Mouse (Mus musculus) bone marrow, adult 2 months (tissue): Measurements from ENCODE around the gene Cryba2. TPM values are rescaled to one million over a fixed set of nuclear protein-coding genes. Genes with fewer than 3 reads are reported as not detected.

ENCODE experiments used
- H3K27ac ChIP-seq: fragments of 200-500 bp; 2 replicates; pipeline ENCODE4 v1.5.1; 2012; ENCODE audit warnings: low read depth, mild to moderate bottlenecking, control low read depth, inconsistent platforms, low read length; ENCODE audit not compliant: control insufficient read depth, poor library complexity, insufficient read depth
- H3K4me1 ChIP-seq: fragments of 200-500 bp; 2 replicates; pipeline ENCODE4 v1.6.1; 2011; ENCODE audit warnings: low read length; ENCODE audit not compliant: control insufficient read depth, insufficient read depth
- H3K4me3 ChIP-seq: fragments of 200-500 bp; replicated peaks from 2 replicates; pipeline ENCODE3; 2011; ENCODE audit warnings: mild to moderate bottlenecking, low read depth, low read length, control low read depth; ENCODE audit not compliant: control insufficient read depth
- CTCF ChIP-seq: fragments of 200-500 bp; IDR thresholded peaks from 2 replicates; pipeline ENCODE4 v1.5.1; 2011; ENCODE audit warnings: low read length, control low read depth; ENCODE audit not compliant: control insufficient read depth, insufficient read depth
- POLR2A ChIP-seq: fragments of 200-500 bp; IDR thresholded peaks from 2 replicates; pipeline ENCODE4 v1.6.1; 2011; ENCODE audit warnings: low read depth, mild to moderate bottlenecking, control low read depth, low read length, borderline replicate concordance; ENCODE audit not compliant: control insufficient read depth
- WGBS: fragments of 180-500 bp; shearing (Covaris S2); methylation state at CpG from one replicate; pipeline ENCODE4 v1.1.7; 2018; 5-methylcytosine and 5-hydroxymethylcytosine counted together
- polyA plus RNA-seq: library from polyadenylated mRNA; stranded (reverse); fragments of >200 nt; gene quantifications from 2 replicates; pipeline ENCODE4 v1.2.4, GENCODE M21; 2011; ENCODE audit warnings: low replicate concordance; ENCODE audit not compliant: missing spikeins, insufficient read depth, insufficient read length

The Cryba2 gene
- polyA plus RNA-seq, 1 experiment, result not detected

- H3K27ac ChIP-seq, result no peak overlapping the region
- 7% methylated on average over 39 of the region's 39 CpGs for WGBS
- no peaks in the 10 kb centered on the region for H3K4me1 ChIP-seq
- H3K4me3 ChIP-seq, result no peak overlapping the region
- TF ChIP-seq CTCF (no peak), POLR2A (no peak)
Measured at GRCm38 (mm10) chr1:74892351-74893133, 401 bp downstream of the Cryba2 start.

DNA sequence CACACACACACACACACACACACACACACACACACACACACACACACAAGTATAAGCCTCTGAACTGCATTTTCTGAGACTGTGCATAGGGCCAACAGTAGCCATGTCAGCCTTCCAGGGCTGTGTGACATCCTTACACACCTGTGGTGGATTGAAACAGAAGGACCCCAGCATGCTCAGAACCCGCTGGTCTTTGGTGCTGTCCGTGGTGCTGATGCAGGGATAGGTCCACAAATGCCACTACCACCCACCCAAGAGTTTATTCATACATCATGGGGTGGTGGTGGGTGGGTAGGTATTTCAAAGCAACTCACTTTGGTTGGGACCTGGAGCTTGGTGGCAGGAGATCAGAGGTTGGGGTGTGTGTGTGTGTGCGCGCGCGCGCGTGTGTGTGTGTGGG lies 1.4 kb downstream of the Cryba2 start:
- no peaks in the 10 kb centered on the region for H3K4me1 ChIP-seq
- no peak overlapping the region for H3K27ac ChIP-seq
- WGBS, result 2% methylated on average over 8 of the region's 8 CpGs
- no peak for TF ChIP-seq CTCF
- no peak for TF ChIP-seq POLR2A
- no peak overlapping the region for H3K4me3 ChIP-seq

DNA sequence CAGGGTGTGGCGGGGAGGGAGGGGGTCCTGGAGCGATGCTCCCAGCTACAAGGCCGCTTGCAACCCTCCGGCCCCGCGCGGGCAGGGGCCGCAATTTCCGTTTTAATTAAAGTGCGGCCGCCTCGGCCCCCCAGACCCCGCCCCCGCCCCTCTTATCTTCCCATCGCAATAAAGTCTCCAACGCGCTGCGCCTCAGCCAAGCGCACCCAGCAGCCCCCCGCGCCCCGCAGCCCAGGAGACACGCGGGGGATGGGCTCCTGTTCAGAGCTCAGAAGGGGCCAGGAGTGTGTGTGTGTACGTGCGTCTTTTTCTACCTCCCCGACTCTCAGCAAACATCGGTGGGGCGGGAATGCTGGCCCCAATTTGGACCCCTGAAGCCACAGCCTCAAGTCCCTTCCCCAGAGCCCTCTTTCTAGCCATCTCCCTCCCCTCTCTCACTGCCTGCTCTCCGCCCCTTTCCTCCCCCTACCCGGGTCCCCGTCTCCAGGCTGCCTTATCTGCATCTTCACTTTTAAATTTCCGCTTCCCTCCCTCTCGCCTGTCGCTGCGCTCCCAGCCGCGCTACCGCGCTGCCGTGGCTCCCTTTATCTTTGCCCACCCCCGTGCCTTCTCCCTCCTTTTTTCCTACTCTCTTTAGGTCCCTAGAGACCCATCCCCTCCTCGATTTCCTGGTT lies 7.4 kb downstream of the Cryba2 start, which contains the start of gene Fev:
TSS of gene Fev (minus strand) at position 51 of the 674 bp plus-strand sequence.
- WGBS, result under 1% methylated on average over 42 of the region's 43 CpGs
- TF ChIP-seq POLR2A, result no peak
- no peak for TF ChIP-seq CTCF
- no peak within 1 kb of the TSS for H3K27ac ChIP-seq
- H3K4me1 ChIP-seq, result no peaks in the 10 kb centered on the region
- H3K4me3 ChIP-seq, result no peak within 1 kb of the TSS

DNA sequence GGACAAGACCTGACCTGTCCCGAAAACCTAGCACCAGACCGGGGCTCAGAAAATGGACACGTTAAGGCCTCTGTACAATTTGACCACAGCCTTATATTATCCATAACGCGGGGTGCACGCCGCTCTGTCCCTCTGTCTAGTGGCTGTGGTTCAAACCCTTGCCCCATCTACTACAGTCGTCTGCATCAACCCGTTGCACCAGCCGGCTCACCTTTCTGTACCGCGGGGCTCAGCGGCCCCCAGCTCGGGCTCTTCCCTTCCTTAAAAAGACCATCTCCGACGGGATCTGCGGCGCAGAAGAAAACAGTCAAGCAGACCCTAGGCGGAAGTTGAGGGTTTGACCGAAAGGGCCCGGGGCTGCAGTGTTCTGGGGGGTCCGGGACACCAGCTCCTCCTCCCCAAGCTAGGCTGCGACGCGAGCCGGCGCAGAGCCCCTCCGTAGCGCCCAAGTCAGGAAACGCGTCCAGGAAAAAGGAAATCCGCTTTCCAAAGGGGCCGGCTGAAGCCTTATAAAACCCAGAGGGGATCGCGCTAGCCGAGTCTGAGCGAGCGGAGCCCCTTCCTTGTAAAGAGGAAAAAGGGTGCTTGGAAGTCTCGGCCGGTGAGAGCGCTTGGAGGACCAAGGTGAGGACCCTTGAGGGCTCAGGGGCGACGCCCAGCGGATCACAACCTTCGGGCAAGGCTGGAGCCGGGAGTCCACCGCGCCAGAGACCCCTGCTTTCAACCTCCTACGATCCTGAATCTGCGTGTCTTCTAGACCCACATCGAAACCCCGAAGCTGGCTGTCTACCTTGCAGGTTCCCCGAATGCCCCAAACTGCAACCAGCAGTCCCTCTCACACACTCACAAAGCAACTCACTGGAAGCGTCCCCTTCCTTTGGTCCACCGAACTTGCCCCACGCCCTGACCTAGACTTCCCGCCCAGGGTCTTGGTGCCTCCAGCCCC lies 8.5 kb downstream of the Cryba2 start:
- TF ChIP-seq CTCF, result no peak
- no peak for TF ChIP-seq POLR2A
- Histone ChIP-seq H3K27ac (no peak overlapping the region), H3K4me3 (no peak overlapping the region)

GRCm38 (mm10) chr1:74883441-74883840 lies 9.5 kb downstream of the Cryba2 start:
- Histone ChIP-seq H3K4me3 (no peak overlapping the region), H3K27ac (no peak overlapping the region), H3K4me1 (no peaks in the 10 kb centered on the region)
- WGBS, result 21% methylated on average over 5 of the region's 5 CpGs
- TF ChIP-seq CTCF, result no peak
- no peak for TF ChIP-seq POLR2A

More for the DNA sequence above, 8.5 kb downstream of the Cryba2 start:
- H3K4me1 ChIP-seq, result no peaks in the 10 kb centered on the region
- WGBS, result 1% methylated on average over 57 of the region's 57 CpGs

- Histone ChIP-seq H3K4me3 (no peak overlapping the region), H3K4me1 (no peaks in the 10 kb centered on the region), H3K27ac (no peak overlapping the region)
- 5% methylated on average over 8 of the region's 8 CpGs for WGBS
- TF ChIP-seq CTCF (no peak), POLR2A (no peak)
Measured at GRCm38 (mm10) chr1:74882828-74883227, 10.1 kb downstream of the Cryba2 start.

DNA sequence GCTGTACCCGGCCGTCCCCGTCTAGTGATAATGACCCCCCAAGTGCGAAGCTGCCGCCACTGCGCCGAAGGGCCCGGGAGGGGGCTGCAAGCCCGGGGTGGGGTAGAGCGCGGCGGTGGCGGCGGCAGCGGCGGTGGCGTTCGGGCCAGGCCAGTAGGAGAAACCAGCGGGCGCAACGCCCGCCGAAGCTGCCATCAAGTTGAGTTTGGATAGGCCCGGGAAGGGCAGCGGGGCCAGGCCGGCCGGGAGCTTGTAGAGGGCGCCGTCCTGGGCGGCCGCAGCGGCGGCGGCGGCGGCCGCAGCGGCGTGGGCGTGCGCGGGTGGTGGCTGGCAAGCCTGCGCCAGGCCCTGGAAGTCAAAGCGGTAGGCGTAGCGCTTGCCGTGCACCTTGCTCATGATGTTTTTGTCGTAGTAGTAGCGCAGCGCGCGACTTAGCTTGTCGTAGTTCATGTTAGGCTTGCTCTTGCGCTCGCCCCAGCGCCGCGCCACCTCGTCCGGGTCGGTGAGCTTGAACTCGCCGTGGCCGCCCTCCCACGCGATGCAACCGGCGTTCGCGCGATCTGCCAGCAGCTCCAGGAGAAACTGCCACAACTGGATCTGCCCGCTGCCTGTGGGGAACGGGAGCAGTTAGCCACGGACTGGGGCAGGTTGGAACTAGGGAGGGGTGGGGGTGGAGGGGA lies 10.7 kb downstream of the Cryba2 start:
- TF ChIP-seq POLR2A (no peak), CTCF (no peak)
- H3K4me3 ChIP-seq, result no peak overlapping the region
- 2% methylated on average over 74 of the region's 74 CpGs for WGBS
- H3K27ac ChIP-seq, result no peak overlapping the region
- H3K4me1 ChIP-seq, result no peaks in the 10 kb centered on the region

- no peak overlapping the region for H3K4me3 ChIP-seq
- 6% methylated on average over 18 of the region's 18 CpGs for WGBS
- H3K27ac ChIP-seq, result no peak overlapping the region
- H3K4me1 ChIP-seq, result no peaks in the 10 kb centered on the region
- peak; percentile 78 for TF ChIP-seq CTCF
- TF ChIP-seq POLR2A, result no peak
Measured at GRCm38 (mm10) chr1:74880785-74881360, 12.1 kb downstream of the Cryba2 start.
